Mouse (Mus musculus): ENCODE measurements around the gene Eif2b1.
"Not testable (repeated sequence)": the region's sequence is repeated elsewhere in the genome, so short reads cannot be mapped to it uniquely, and the experiment has no call there.

GRCm38 (mm10) chr5:124599726-124600125, 20.8 kb upstream of the Eif2b1 start:
- TF ChIP-seq GATA1 (IDR thresholded peaks at IDR 0.05; ENCODE audit: borderline replicate concordance, low read length); FLI1 (IDR thresholded peaks at IDR 0.05; ENCODE audit: low read length): not testable (repeated sequence)

Data from megakaryocyte, embryonic 14.5 days (primary cell).